Mouse (Mus musculus) CH12.LX (cell line): ENCODE data around the gene Anapc7. TPM values are rescaled to one million over a fixed set of nuclear protein-coding genes. Genes with fewer than 3 reads are reported as not detected.
"Not testable (repeated sequence)": the region's sequence is repeated elsewhere in the genome, so short reads cannot be mapped to it uniquely, and the experiment has no call there.

Experiments used
- DNase-seq: peaks from one replicate; pipeline ENCODE4 v3.0.0-alpha.2; 2013; ENCODE audit errors: extremely low read depth
- H3K27ac ChIP-seq: 2 replicates; pipeline ENCODE4 v1.5.1; 2012; ENCODE audit warnings: low read depth, mild to moderate bottlenecking, control low read depth, moderate library complexity; ENCODE audit not compliant: insufficient read depth
- H3K27me3 ChIP-seq: replicated peaks from 2 replicates; pipeline ENCODE3; 2012; ENCODE audit warnings: inconsistent platforms
- H3K36me3 ChIP-seq, 2 experiments: replicated peaks in 1 of 2; 2 replicates each; pipeline versions ENCODE3 to v1.6.1; 2012; ENCODE audit warnings: inconsistent platforms in 1 of 2, low read length in 1 of 2, mild to moderate bottlenecking in 1 of 2, mixed read lengths in 1 of 2, moderate library complexity in 1 of 2; ENCODE audit not compliant: control insufficient read depth in 1 of 2, insufficient read depth in 1 of 2
- H3K4me1 ChIP-seq, 2 experiments: 2 replicates each; pipeline ENCODE4 v1.6.1; 2012; ENCODE audit warnings: inconsistent platforms in 1 of 2, moderate library complexity in 1 of 2; ENCODE audit not compliant: insufficient read depth in 2 of 2, control insufficient read depth in 1 of 2
- H3K4me2 ChIP-seq: 2 replicates; pipeline ENCODE4 v1.6.1; 2012; ENCODE audit warnings: low read depth, mild to moderate bottlenecking, control low read depth; ENCODE audit not compliant: poor library complexity, insufficient read depth, severe bottlenecking
- H3K4me3 ChIP-seq, 3 experiments: fragments of 150-350 bp in 1 of 3; sonication (generic) in 1 of 3; replicated peaks in 1 of 3; 2 replicates each; pipeline versions ENCODE3 to v1.5.1; 2011 to 2012; ENCODE audit warnings: low read depth in 2 of 3, low read length in 2 of 3, mild to moderate bottlenecking in 2 of 3, moderate library complexity in 2 of 3, control low read depth in 1 of 3, improper control_type of control experiment in 1 of 3, inconsistent platforms in 1 of 3, mixed read lengths in 1 of 3; ENCODE audit not compliant: poor library complexity in 1 of 3
- H3K79me2 ChIP-seq: replicated peaks from 2 replicates; pipeline ENCODE4 v1.6.1; 2012; ENCODE audit warnings: mild to moderate bottlenecking, moderate library complexity; ENCODE audit not compliant: control insufficient read depth, poor library complexity, insufficient read depth, severe bottlenecking; ENCODE audit errors: extremely low read depth
- H3K9ac ChIP-seq: 2 replicates; pipeline ENCODE4 v1.6.1; 2012; ENCODE audit warnings: low read depth, mild to moderate bottlenecking, control low read depth, moderate library complexity; ENCODE audit not compliant: insufficient read depth
- H3K9me3 ChIP-seq: replicated peaks from 2 replicates; pipeline ENCODE3; 2012; ENCODE audit warnings: low read length, inconsistent platforms, mixed read lengths
- BHLHE40 ChIP-seq: IDR thresholded peaks from 2 replicates; pipeline ENCODE4 v1.6.1; 2011; ENCODE audit warnings: mild to moderate bottlenecking, low read depth, low read length, improper control_type of control experiment
- E2F4 ChIP-seq: IDR thresholded peaks from 2 replicates; pipeline ENCODE4 v1.6.1; 2011; ENCODE audit warnings: low read depth, low read length, improper control_type of control experiment; ENCODE audit not compliant: insufficient replicate concordance
- EP300 ChIP-seq: IDR thresholded peaks from 2 replicates; pipeline ENCODE4 v1.6.1; 2011; ENCODE audit warnings: low read length, improper control_type of control experiment
- JUN ChIP-seq: IDR thresholded peaks from 2 replicates; pipeline ENCODE4 v1.6.1; 2011; ENCODE audit warnings: low read depth, mild to moderate bottlenecking, low read length, improper control_type of control experiment, moderate library complexity; ENCODE audit not compliant: insufficient read depth
- MEF2A ChIP-seq: IDR thresholded peaks from 2 replicates; pipeline ENCODE4 v1.6.1; 2014; ENCODE audit warnings: low read depth, mild to moderate bottlenecking, inconsistent platforms, low read length, improper control_type of control experiment, borderline replicate concordance
- MXI1 ChIP-seq: IDR thresholded peaks from 2 replicates; pipeline ENCODE4 v1.6.1; 2011; ENCODE audit warnings: mild to moderate bottlenecking, low read depth, low read length, improper control_type of control experiment
- MYC ChIP-seq: IDR thresholded peaks from 2 replicates; pipeline ENCODE4 v1.6.1; 2011; ENCODE audit warnings: low read depth, mild to moderate bottlenecking, improper control_type of control experiment, low read length
- NRF1 ChIP-seq: IDR thresholded peaks from 2 replicates; pipeline ENCODE4 v1.6.1; 2014; ENCODE audit warnings: low read depth, mild to moderate bottlenecking, inconsistent platforms, low read length, improper control_type of control experiment, moderate library complexity
- PAX5 ChIP-seq: IDR thresholded peaks from 2 replicates; pipeline ENCODE4 v1.6.1; 2012; ENCODE audit warnings: low read length, inconsistent platforms, mixed read lengths
- POLR2A ChIP-seq: IDR thresholded peaks from 2 replicates; pipeline ENCODE4 v1.6.1; 2011; ENCODE audit warnings: low read depth, mild to moderate bottlenecking, improper control_type of control experiment, low read length
- POLR2AphosphoS2 ChIP-seq: IDR thresholded peaks from 2 replicates; pipeline ENCODE4 v1.6.1; 2011; ENCODE audit warnings: low read depth, low read length, improper control_type of control experiment
- SIN3A ChIP-seq: IDR thresholded peaks from 2 replicates; pipeline ENCODE4 v1.6.1; 2012; ENCODE audit warnings: low read length, improper control_type of control experiment, inconsistent platforms
- SMC3 ChIP-seq: IDR thresholded peaks from 2 replicates; pipeline ENCODE4 v1.6.1; 2011; ENCODE audit warnings: low read depth, low read length, improper control_type of control experiment
- TCF12 ChIP-seq: IDR thresholded peaks from 2 replicates; pipeline ENCODE4 v1.6.1; 2014; ENCODE audit warnings: low read depth, mild to moderate bottlenecking, inconsistent platforms, low read length, improper control_type of control experiment
- UBTF ChIP-seq: IDR thresholded peaks from 2 replicates; pipeline ENCODE4 v1.6.1; 2012; ENCODE audit warnings: low read depth, mild to moderate bottlenecking, inconsistent platforms, low read length, improper control_type of control experiment, moderate library complexity
- USF2 ChIP-seq: conservative IDR thresholded peaks from 2 replicates; pipeline ENCODE4 v1.6.1; 2011; ENCODE audit warnings: low read depth, low read length, improper control_type of control experiment
- ZC3H11A ChIP-seq: IDR thresholded peaks from 2 replicates; pipeline ENCODE4 v1.6.1; 2012; ENCODE audit warnings: low read depth, mild to moderate bottlenecking, inconsistent platforms, low read length, improper control_type of control experiment
- ZMIZ1 ChIP-seq: IDR thresholded peaks from 2 replicates; pipeline ENCODE4 v1.6.1; 2012; ENCODE audit warnings: low read depth, mild to moderate bottlenecking, inconsistent platforms, low read length, improper control_type of control experiment
- ZNF384 ChIP-seq: IDR thresholded peaks from 2 replicates; pipeline ENCODE4 v1.6.1; 2012; ENCODE audit warnings: low read depth, low read length, improper control_type of control experiment, inconsistent platforms
- dilution Hi-C: fragments of 300-500 bp; cut with MboI; formaldehyde crosslinking; loops from 2 replicates; pipeline ENCODE4 v1.14.3; 2020; ENCODE audit warnings: low sequenced_read_pairs; ENCODE audit not compliant: extremely low pct_unique_long_range_greater_than_20kb, extremely low pct_ligation_motif_present
- in situ Hi-C: fragments of 300-500 bp; cut with MboI; formaldehyde crosslinking; loops from 3 replicates; pipeline ENCODE4 v1.14.3; 2019; ENCODE audit warnings: low sequenced_read_pairs, low pct_ligation_motif_present, low pct_unique_long_range_greater_than_20kb, mixed read lengths
- polyA plus RNA-seq: library from polyadenylated mRNA; unstranded; fragments of >175 nt; gene quantifications from 2 replicates; pipeline ENCODE4 v1.2.1, GENCODE M21; 2012; ENCODE audit warnings: low read depth; ENCODE audit not compliant: insufficient read length
- total RNA-seq, 2 experiments: library from RNA; depleted of rRNA; stranded (reverse); fragments of 300-350 nt in 1 of 2; fragments of >200 nt in 1 of 2; gene quantifications; 2 replicates each; pipeline ENCODE4 v1.2.3; 2012 to 2014

The Anapc7 gene
- total and polyA plus RNA-seq, 3 experiments, result 21.3 to 43.3 (median 39.4) TPM

- H3K79me2 ChIP-seq, result no peaks in the 10 kb centered on the region
- no peaks in the 10 kb centered on the region for H3K9me3 ChIP-seq
- peaks cover 71 to 97% of the 10 kb centered on the region in 2 experiments for H3K36me3 ChIP-seq
- no peak overlapping the region for H3K27ac ChIP-seq
- H3K4me2 ChIP-seq, result no peak overlapping the region
- 0 out of 4 replicates have a peak, but pooled peaks cover 0 to 2% of the 10 kb centered on the region in 2 experiments for H3K4me1 ChIP-seq
- TF ChIP-seq SMC3 (no peak), SIN3A (no peak), ZMIZ1 (no peak), POLR2AphosphoS2 (no peak), TCF12 (no peak), ZC3H11A (no peak), E2F4 (no peak), JUN (no peak), PAX5 (no peak), MXI1 (no peak), USF2 (no peak), POLR2A (no peak), MEF2A (no peak), EP300 (no peak)
- H3K9ac ChIP-seq, result no peak overlapping the region
- no peak overlapping the region for H3K4me3 ChIP-seq
- no peak for DNase-seq
- dilution Hi-C loops, result no loop called here
- in situ Hi-C loops, result no loop called here
- no peaks in the 10 kb centered on the region for H3K27me3 ChIP-seq
These were observed 33.4 kb downstream of the Anapc7 start for GRCm38 (mm10) chr5:122454883-122455282.

DNA sequence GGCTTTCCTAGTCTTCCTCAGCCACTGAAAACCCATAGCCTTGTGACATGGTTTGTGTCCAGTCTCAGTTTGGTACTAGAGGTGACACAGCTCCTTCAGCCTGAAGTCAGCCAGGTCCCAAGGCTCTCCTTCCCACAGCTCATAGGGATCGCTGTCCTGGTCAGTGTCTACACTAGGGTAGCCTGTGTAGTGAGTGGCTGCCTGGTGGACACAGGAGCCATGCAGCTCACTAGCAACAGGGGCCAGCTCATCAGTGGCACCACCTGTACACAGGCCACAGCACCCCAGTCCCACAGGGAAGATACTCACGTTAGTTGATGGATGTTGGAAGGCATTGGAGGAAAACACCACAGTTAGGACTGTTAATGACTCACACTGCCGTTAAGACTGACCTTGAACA lies 34.1 kb downstream of the Anapc7 start:
- no peak for DNase-seq
- H3K79me2 ChIP-seq, result no peaks in the 10 kb centered on the region
- dilution Hi-C loops, result no loop called here
- H3K4me1 ChIP-seq, result 0 out of 4 replicates have a peak, but pooled peaks cover 0 to 3% of the 10 kb centered on the region in 2 experiments
- in situ Hi-C loops, result no loop called here
- no peak overlapping the region for H3K9ac ChIP-seq
- peaks cover 78 to 99% of the 10 kb centered on the region in 2 experiments for H3K36me3 ChIP-seq
- no peak overlapping the region for H3K4me3 ChIP-seq
- H3K27ac ChIP-seq, result no peak overlapping the region
- no peaks in the 10 kb centered on the region for H3K27me3 ChIP-seq
- H3K4me2 ChIP-seq, result no peak overlapping the region
- no peak for TF ChIP-seq NRF1
- TF ChIP-seq ZNF384, result no peak
- TF ChIP-seq UBTF, result no peak
- no peak for TF ChIP-seq BHLHE40
- no peak for TF ChIP-seq MYC
- TF ChIP-seq POLR2A, result 0 out of 2 replicates have a peak, but pooled peaks have one; percentile 9
- H3K9me3 ChIP-seq, result no peaks in the 10 kb centered on the region

GRCm38 (mm10) chr5:122457054-122457453 lies 35.6 kb downstream of the Anapc7 start:
- not testable (repeated sequence) for DNase-seq, H3K4me3 ChIP-seq
- H3K36me3 ChIP-seq, result peaks cover 89 to 100% of the 10 kb centered on the region in 2 experiments

More at GRCm38 (mm10) chr5:122457054-122457453, 35.6 kb downstream of the Anapc7 start:
- H3K9ac ChIP-seq, dilution Hi-C loops, H3K27me3 ChIP-seq, in situ Hi-C loops, H3K9me3 ChIP-seq, H3K4me2 ChIP-seq, H3K79me2 ChIP-seq, H3K27ac ChIP-seq, H3K4me1 ChIP-seq: not testable (repeated sequence)
